Comparison of ENCODE assay signal across 12 mouse cellular contexts in the genomic region with DNA sequence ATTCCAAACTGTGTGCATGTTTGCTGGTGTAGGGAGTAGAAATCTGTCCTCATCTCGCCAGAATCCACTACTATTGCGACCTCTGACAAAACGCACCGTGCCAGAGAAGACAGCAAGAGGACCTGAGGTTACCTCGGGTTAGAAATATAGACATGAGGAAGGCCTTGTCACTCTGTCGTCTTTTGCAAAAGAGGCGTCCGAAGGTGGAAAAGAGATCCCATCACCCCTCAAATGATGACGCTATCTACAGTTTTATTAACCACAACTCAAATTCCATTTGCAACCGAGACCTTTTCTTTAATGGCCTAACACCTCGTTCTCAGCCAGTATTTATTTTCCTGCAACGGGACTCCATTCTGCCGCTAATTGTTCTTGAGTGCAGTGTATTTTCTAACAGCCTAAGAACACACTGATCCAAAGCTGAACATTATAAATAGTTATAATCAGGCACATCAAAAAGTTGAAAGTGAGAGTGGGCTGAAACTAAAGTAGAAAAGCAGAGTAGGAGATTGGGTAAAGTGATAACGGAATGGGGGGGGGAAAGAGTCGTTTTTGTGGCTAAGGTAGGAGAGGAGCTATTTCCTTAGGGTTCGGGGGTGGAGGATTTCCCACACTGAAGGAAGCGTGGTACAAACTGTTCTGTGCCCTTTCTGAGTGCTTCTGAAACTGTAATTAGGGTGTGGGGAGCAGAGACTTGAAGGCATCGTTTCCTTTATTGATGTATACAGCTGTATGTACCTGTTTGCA.
"Had no signal": no experiment of that assay in that cellular context is flagged by ENCODE, and none has a peak within 500 bp of the region (broad histone marks: within the 10 kb centered on the region; RNA-seq: fewer than 3 reads in every experiment).

No protein-coding gene starts in this region.

- DNase-seq: kidney, adult 8-10 months; kidney, postnatal 25 days; layer of hippocampus, adult 9-11 months; layer of hippocampus, postnatal 36 days; lung, embryonic 14.5 days; lung, postnatal 10 days; lung, postnatal 4 days; retina, postnatal 1 day; right cerebral cortex, postnatal 4 days; spleen, adult 18-20 months had no signal

- ATAC-seq: liver, embryonic 12.5 days; midbrain, embryonic 15.5 days had no signal
